Mouse (Mus musculus) kidney, embryonic 16.5 days (tissue): ENCODE measurements around the gene Adprhl1. TPM values are rescaled to one million over a fixed set of nuclear protein-coding genes. Genes with fewer than 3 reads are reported as not detected.

Experiments used
- ATAC-seq: fragments of 200-750 bp; cut with Nextera tagmentation; 2 replicates; pipeline ENCODE4 v1.8.0; 2017; ENCODE audit warnings: moderate TSS enrichment; ENCODE audit not compliant: low FRiP score, low TSS enrichment
- H3K27ac ChIP-seq: fragments of 300-500 bp; sonication (generic); 2 replicates; pipeline ENCODE4 v1.5.1; 2014; ENCODE audit warnings: low read length
- H3K27me3 ChIP-seq: fragments of 300-500 bp; sonication (generic); 2 replicates; pipeline ENCODE4 v1.6.1; 2014; ENCODE audit warnings: low read length, control low read depth, mixed read lengths; ENCODE audit not compliant: insufficient read depth
- H3K36me3 ChIP-seq: fragments of 300-500 bp; sonication (generic); 2 replicates; pipeline ENCODE4 v1.6.1; 2014; ENCODE audit warnings: low read length, control low read depth, mixed read lengths; ENCODE audit not compliant: insufficient read depth
- H3K4me1 ChIP-seq: fragments of 300-500 bp; sonication (generic); 2 replicates; pipeline ENCODE4 v1.6.1; 2014; ENCODE audit warnings: low read length, control low read depth, mixed read lengths; ENCODE audit not compliant: insufficient read depth
- H3K4me2 ChIP-seq: fragments of 300-500 bp; sonication (generic); replicated peaks from 2 replicates; pipeline ENCODE4 v1.6.1; 2014; ENCODE audit warnings: low read depth, low read length
- H3K4me3 ChIP-seq: fragments of 300-500 bp; sonication (generic); 2 replicates; pipeline ENCODE4 v1.5.1; 2014; ENCODE audit warnings: mild to moderate bottlenecking, low read length
- H3K9ac ChIP-seq: fragments of 300-500 bp; sonication (generic); replicated peaks from 2 replicates; pipeline ENCODE4 v1.6.1; 2014; ENCODE audit warnings: low read length
- H3K9me3 ChIP-seq: fragments of 300-500 bp; sonication (generic); 2 replicates; pipeline ENCODE4 v1.6.1; 2016; ENCODE audit warnings: low read length, control low read depth
- WGBS: fragments of 180-500 bp; shearing (Covaris S2); extraction: QIAGEN DNeasy Blood & Tissue Kit; methylation state at CpG from one replicate; pipeline ENCODE4 v1.1.7; 2014; 5-methylcytosine and 5-hydroxymethylcytosine counted together
- microRNA counts: library from miRNA; unstranded; fragments of <30 nt; microRNA quantifications from one replicate; lab custom pipeline; 2016
- microRNA-seq: library from miRNA; unstranded; fragments of <30 nt; microRNA quantifications from one replicate; pipeline ENCODE4, GENCODE M21; 2016
- polyA plus RNA-seq: library from polyadenylated mRNA; unstranded; fragments of >200 nt; fragmentation: Nextera tagmentation; extraction: Ambion mirVana; gene quantifications from 2 replicates; pipeline ENCODE4 v1.2.1, GENCODE M21; 2015

The Adprhl1 gene
- polyA plus RNA-seq, 1 experiment from 2014 or later, result 0.16 TPM

DNA sequence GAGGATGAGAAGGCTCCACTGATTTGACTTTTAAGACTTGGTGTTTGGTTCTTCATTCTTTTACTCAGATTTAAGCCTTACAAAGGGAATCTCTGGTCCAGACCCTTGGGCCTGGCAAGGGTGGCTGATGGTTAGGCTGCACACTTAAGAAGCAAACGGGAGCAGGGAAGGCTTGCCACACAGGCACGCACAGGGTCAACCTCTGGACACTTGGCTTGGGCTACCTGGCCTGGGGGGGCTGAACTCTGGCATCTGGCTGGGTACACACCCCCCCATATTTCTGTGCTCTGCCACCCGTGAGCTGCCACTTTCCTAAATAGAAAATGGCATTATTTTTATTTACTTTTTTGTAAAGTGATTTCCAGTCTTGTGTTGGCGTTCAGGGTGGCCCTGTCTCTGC lies 79.2 kb downstream of the Adprhl1 start:
- 89% methylated on average over 4 of the region's 4 CpGs for WGBS
- Histone ChIP-seq H3K4me2 (no peak overlapping the region), H3K36me3 (peaks cover 53% of the 10 kb centered on the region), H3K4me1 (no peaks in the 10 kb centered on the region), H3K9me3 (no peaks in the 10 kb centered on the region), H3K9ac (no peak overlapping the region), H3K27ac (no peak overlapping the region), H3K27me3 (no peaks in the 10 kb centered on the region), H3K4me3 (no peak overlapping the region)
- ATAC-seq, result no peak

DNA sequence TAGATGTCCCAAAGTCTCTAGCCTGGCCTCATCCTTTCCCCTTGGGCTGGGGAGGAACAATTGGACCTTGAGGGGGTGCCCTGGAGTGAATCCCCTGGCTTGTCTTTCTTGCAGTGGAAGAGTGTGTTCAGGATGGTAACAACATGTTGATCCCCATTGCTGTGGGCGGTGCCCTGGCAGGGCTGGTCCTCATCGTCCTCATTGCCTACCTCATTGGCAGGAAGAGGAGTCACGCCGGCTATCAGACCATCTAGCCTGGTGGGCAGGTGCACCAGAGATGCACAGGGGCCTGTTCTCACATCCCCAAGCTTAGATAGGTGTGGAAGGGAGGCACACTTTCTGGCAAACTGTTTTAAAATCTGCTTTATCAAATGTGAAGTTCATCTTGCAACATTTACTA lies 79.7 kb downstream of the Adprhl1 start:
- no peaks in the 10 kb centered on the region for H3K9me3 ChIP-seq
- no peak overlapping the region for H3K27ac ChIP-seq
- no peaks in the 10 kb centered on the region for H3K27me3 ChIP-seq
- no peaks in the 10 kb centered on the region for H3K4me1 ChIP-seq
- ATAC-seq, result no peak
- H3K4me2 ChIP-seq, result no peak overlapping the region
- no peak overlapping the region for H3K4me3 ChIP-seq
- peaks cover 55% of the 10 kb centered on the region for H3K36me3 ChIP-seq
- 91% methylated on average over 4 of the region's 4 CpGs for WGBS
- no peak overlapping the region for H3K9ac ChIP-seq

MicroRNAs within 50 kb of the gene (microRNA counts, 519-probe panel; counts per million panel counts)
- 1,965 counts per million, percentile 51 among the panel's probes with 10 or more counts for microRNA mmu-miR-1968 (lab: Ali Mortazavi, UCI)

Small RNA genes within 50 kb of the gene (microRNA-seq; reads per million reads assigned to microRNA genes)
- 12.5 reads per million, percentile 32 among the genes with 10 or more reads in this experiment for gene Mir1968

Other genes with a start within 250 kb of the Adprhl1 start
- gene F7, start 228.1 kb downstream of the Adprhl1 start, polyA plus RNA-seq, result 0.15 and 0.19 TPM in 2 replicates
- 3.9 and 4.0 TPM in 2 replicates for gene F10, start 216.9 kb downstream of the Adprhl1 start, polyA plus RNA-seq
- gene Proz, start 193.2 kb downstream of the Adprhl1 start, polyA plus RNA-seq, result 1.8 and 1.9 TPM in 2 replicates
- gene Pcid2, start 148.7 kb downstream of the Adprhl1 start, polyA plus RNA-seq, result 46.5 and 49.9 TPM in 2 replicates
- gene Cul4a, start 148.5 kb downstream of the Adprhl1 start, polyA plus RNA-seq, result 109 and 113 TPM in 2 replicates
- gene Lamp1, start 95.0 kb downstream of the Adprhl1 start, polyA plus RNA-seq, result 308 and 374 TPM in 2 replicates
- gene Grtp1, start 53.5 kb downstream of the Adprhl1 start, polyA plus RNA-seq, result 22.5 and 23.6 TPM in 2 replicates
- gene Dcun1d2, start 34.0 kb upstream of the Adprhl1 start, polyA plus RNA-seq, result 29.2 and 29.4 TPM in 2 replicates
- 55.8 and 56.2 TPM in 2 replicates for gene Tmco3, start 34.0 kb upstream of the Adprhl1 start, polyA plus RNA-seq
- 159 TPM in 2 replicates for gene Tfdp1, start 84.6 kb upstream of the Adprhl1 start, polyA plus RNA-seq
- not detected in 2 replicates for gene Atp4b, start 142.7 kb upstream of the Adprhl1 start, polyA plus RNA-seq
- not detected in 2 replicates for gene Grk1, start 150.9 kb upstream of the Adprhl1 start, polyA plus RNA-seq
- gene Tmem255b, start 181.0 kb upstream of the Adprhl1 start, polyA plus RNA-seq, result 0.95 and 1.4 TPM in 2 replicates
- gene Gas6, start 240.3 kb upstream of the Adprhl1 start, polyA plus RNA-seq, result 70.1 and 76.9 TPM in 2 replicates